Mouse (Mus musculus) erythroblast, embryonic 14.5 days (primary cell): ENCODE data around the gene Skil. TPM values are rescaled to one million over a fixed set of nuclear protein-coding genes. Genes with fewer than 3 reads are reported as not detected.

Source experiments
- H3K27me3 ChIP-seq: 2 replicates; pipeline ENCODE4 v1.6.1; 2012; ENCODE audit warnings: inconsistent platforms; ENCODE audit not compliant: control insufficient read depth
- H3K36me3 ChIP-seq: 2 replicates; pipeline ENCODE4 v1.6.1; 2012; ENCODE audit warnings: mild to moderate bottlenecking, inconsistent platforms; ENCODE audit not compliant: control insufficient read depth
- H3K4me1 ChIP-seq: 2 replicates; pipeline ENCODE4 v1.6.1; 2012; ENCODE audit warnings: inconsistent platforms; ENCODE audit not compliant: control insufficient read depth
- H3K4me3 ChIP-seq: replicated peaks from 2 replicates; pipeline ENCODE3; 2012; ENCODE audit warnings: moderate library complexity, mild to moderate bottlenecking, inconsistent platforms
- H3K9me3 ChIP-seq: 2 replicates; pipeline ENCODE4 v1.6.1; 2012; ENCODE audit warnings: low read length, inconsistent platforms, mixed read lengths; ENCODE audit not compliant: control insufficient read depth
- GATA1 ChIP-seq: IDR thresholded peaks from 2 replicates; pipeline ENCODE4 v1.6.1; 2012; ENCODE audit warnings: low read length, inconsistent platforms, mixed read lengths
- TAL1 ChIP-seq: IDR thresholded peaks from 3 replicates; pipeline ENCODE4 v1.6.1; 2012; ENCODE audit warnings: low read length, inconsistent platforms, mixed read lengths
- polyA plus RNA-seq: library from polyadenylated mRNA; stranded (reverse); fragments of >175 nt; gene quantifications from 2 replicates; pipeline ENCODE4 v1.2.3, GENCODE M21; 2012

Gene Skil
- polyA plus RNA-seq, 1 experiment: 0.19 TPM

GRCm38 (mm10) chr3:31160046-31160445 lies 65.2 kb downstream of the Skil start:
- Histone ChIP-seq H3K4me1 (no peaks in the 10 kb centered on the region), H3K4me3 (no peak overlapping the region), H3K9me3 (no peaks in the 10 kb centered on the region), H3K36me3 (no peaks in the 10 kb centered on the region), H3K27me3 (no peaks in the 10 kb centered on the region)
- no peak for TF ChIP-seq GATA1
- TF ChIP-seq TAL1: no peak

GRCm38 (mm10) chr3:31161336-31161735 lies 66.5 kb downstream of the Skil start:
- no peaks in the 10 kb centered on the region for H3K27me3 ChIP-seq
- no peaks in the 10 kb centered on the region for H3K4me1 ChIP-seq
- no peaks in the 10 kb centered on the region for H3K9me3 ChIP-seq
- no peak overlapping the region for H3K4me3 ChIP-seq
- no peaks in the 10 kb centered on the region for H3K36me3 ChIP-seq
- TF ChIP-seq GATA1: no peak
- no peak for TF ChIP-seq TAL1

GRCm38 (mm10) chr3:31162860-31163259 lies 68.0 kb downstream of the Skil start:
- Histone ChIP-seq H3K27me3 (no peaks in the 10 kb centered on the region), H3K36me3 (no peaks in the 10 kb centered on the region), H3K4me1 (no peaks in the 10 kb centered on the region), H3K9me3 (no peaks in the 10 kb centered on the region), H3K4me3 (no peak overlapping the region)
- TF ChIP-seq GATA1 (no peak), TAL1 (no peak)

- no peaks in the 10 kb centered on the region for H3K27me3 ChIP-seq
- no peaks in the 10 kb centered on the region for H3K36me3 ChIP-seq
- no peaks in the 10 kb centered on the region for H3K9me3 ChIP-seq
Measured at GRCm38 (mm10) chr3:31165803-31166202, 70.9 kb downstream of the Skil start.

GRCm38 (mm10) chr3:31166365-31166871 lies 71.6 kb downstream of the Skil start:
- TF ChIP-seq GATA1 (no peak), TAL1 (no peak)
- no peaks in the 10 kb centered on the region for H3K27me3 ChIP-seq
- H3K4me3 ChIP-seq: no peak overlapping the region
- H3K9me3 ChIP-seq: no peaks in the 10 kb centered on the region
- H3K36me3 ChIP-seq: no peaks in the 10 kb centered on the region
- no peaks in the 10 kb centered on the region for H3K4me1 ChIP-seq

More at GRCm38 (mm10) chr3:31165803-31166202, 70.9 kb downstream of the Skil start:
- no peak overlapping the region for H3K4me3 ChIP-seq
- no peaks in the 10 kb centered on the region for H3K4me1 ChIP-seq
- no peak for TF ChIP-seq TAL1
- no peak for TF ChIP-seq GATA1

Other genes with a start within 250 kb of the Skil start
- 0.01 TPM in 1 of 2 replicates, not detected in the other for gene Gpr160, start 239.1 kb upstream of the Skil start, polyA plus RNA-seq
- 0.08 and 0.09 TPM in 2 replicates for gene Phc3, start 125.6 kb upstream of the Skil start, polyA plus RNA-seq
- 0.02 and 0.10 TPM in 2 replicates for gene Prkci, start 99.3 kb upstream of the Skil start, polyA plus RNA-seq
- gene Cldn11, start 54.9 kb downstream of the Skil start, polyA plus RNA-seq: not detected in 2 replicates
- gene Slc7a14, start 215.3 kb downstream of the Skil start, polyA plus RNA-seq: not detected in 2 replicates